Mouse (Mus musculus) kidney, postnatal 0 days (tissue): ENCODE data around the gene Lrrc43. TPM values are rescaled to one million over a fixed set of nuclear protein-coding genes. Genes with fewer than 3 reads are reported as not detected.

ENCODE experiments used
- ATAC-seq: fragments of 200-750 bp; cut with Nextera tagmentation; replicated peaks from 2 replicates; pipeline ENCODE4 v1.8.0; 2017; ENCODE audit warnings: low read depth, moderate number of reproducible peaks, moderate TSS enrichment, moderate library complexity; ENCODE audit not compliant: low FRiP score
- DNase-seq: peaks from one replicate; pipeline ENCODE4 v3.0.0-alpha.2; 2016; ENCODE audit warnings: low spot score
- H3K27ac ChIP-seq: fragments of 300-500 bp; sonication (generic); 2 replicates; pipeline ENCODE4 v1.5.1; 2014; ENCODE audit warnings: mild to moderate bottlenecking
- H3K27me3 ChIP-seq: fragments of 300-500 bp; sonication (generic); 2 replicates; pipeline ENCODE4 v1.6.1; 2014; ENCODE audit warnings: low read length, mixed read lengths; ENCODE audit not compliant: insufficient read depth
- H3K36me3 ChIP-seq: fragments of 300-500 bp; sonication (generic); 2 replicates; pipeline ENCODE4 v1.6.1; 2014; ENCODE audit warnings: low read length, mixed read lengths; ENCODE audit not compliant: insufficient read depth
- H3K4me1 ChIP-seq: fragments of 300-500 bp; sonication (generic); replicated peaks from 2 replicates; pipeline ENCODE4 v1.6.1; 2014; ENCODE audit warnings: antibody characterized with exemption, low read length, mixed read lengths; ENCODE audit not compliant: insufficient read depth
- H3K4me2 ChIP-seq: fragments of 300-500 bp; sonication (generic); 2 replicates; pipeline ENCODE4 v1.6.1; 2014; ENCODE audit warnings: mild to moderate bottlenecking, low read length, moderate library complexity, mixed read lengths
- H3K4me3 ChIP-seq: fragments of 300-500 bp; sonication (generic); replicated peaks from 2 replicates; pipeline ENCODE4 v1.5.1; 2014; ENCODE audit warnings: low read depth, low read length
- H3K9ac ChIP-seq: fragments of 300-500 bp; sonication (generic); 2 replicates; pipeline ENCODE4 v1.6.1; 2014; ENCODE audit warnings: low read depth, low read length
- H3K9me3 ChIP-seq: fragments of 300-500 bp; sonication (generic); replicated peaks from 2 replicates; pipeline ENCODE4 v1.6.1; 2016; ENCODE audit warnings: low read length, inconsistent platforms, mixed read lengths
- CTCF ChIP-seq: IDR thresholded peaks from 2 replicates; pipeline ENCODE4 v1.5.1; 2016; ENCODE audit warnings: antibody characterized with exemption, low read depth, mild to moderate bottlenecking, moderate library complexity
- WGBS: fragments of 180-500 bp; shearing (Covaris S2); extraction: QIAGEN DNeasy Blood & Tissue Kit; methylation state at CpG from one replicate; pipeline ENCODE4 v1.1.7; 2014; 5-methylcytosine and 5-hydroxymethylcytosine counted together
- microRNA-seq: library from miRNA; unstranded; fragments of <30 nt; microRNA quantifications from one replicate; pipeline ENCODE4, GENCODE M21; 2016
- polyA plus RNA-seq: library from polyadenylated mRNA; unstranded; fragments of >200 nt; fragmentation: Nextera tagmentation; extraction: Ambion mirVana; gene quantifications from 2 replicates; pipeline ENCODE4 v1.2.1, GENCODE M21; 2015

Gene Lrrc43
- polyA plus RNA-seq, 1 experiment from 2014 or later = not detected

DNA sequence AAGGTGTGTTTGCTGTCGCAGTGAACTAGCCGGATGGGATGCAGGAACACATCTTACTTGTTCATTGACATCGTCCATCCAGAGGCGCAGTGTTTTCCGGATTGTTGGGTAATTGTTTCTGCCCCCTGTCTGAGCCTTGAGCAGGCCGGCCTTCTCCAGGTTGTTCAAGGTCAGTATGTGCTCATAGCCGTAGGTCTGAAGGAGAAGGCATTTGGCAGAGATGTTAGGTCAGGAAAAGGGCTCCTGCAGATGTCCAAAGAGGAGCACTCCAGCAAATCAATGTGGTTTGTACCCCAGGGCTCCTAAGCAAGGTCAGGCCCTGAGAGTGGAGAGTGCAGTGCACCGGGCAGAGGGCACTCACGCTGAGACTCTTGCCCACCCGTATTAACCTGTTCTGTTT, 44.7 kb downstream of the Lrrc43 start:
- no peaks in the 10 kb centered on the region for H3K4me1 ChIP-seq
- ATAC-seq (no peak), DNase-seq (no peak)
- no peak overlapping the region for H3K9ac ChIP-seq
- no peak for TF ChIP-seq CTCF
- H3K9me3 ChIP-seq = no peaks in the 10 kb centered on the region
- no peak overlapping the region for H3K27ac ChIP-seq
- no peak overlapping the region for H3K4me3 ChIP-seq
- WGBS = 92% methylated on average over 10 of the region's 10 CpGs
- no peak overlapping the region for H3K4me2 ChIP-seq
- peaks cover 58% of the 10 kb centered on the region for H3K36me3 ChIP-seq
- H3K27me3 ChIP-seq = no peaks in the 10 kb centered on the region

DNA sequence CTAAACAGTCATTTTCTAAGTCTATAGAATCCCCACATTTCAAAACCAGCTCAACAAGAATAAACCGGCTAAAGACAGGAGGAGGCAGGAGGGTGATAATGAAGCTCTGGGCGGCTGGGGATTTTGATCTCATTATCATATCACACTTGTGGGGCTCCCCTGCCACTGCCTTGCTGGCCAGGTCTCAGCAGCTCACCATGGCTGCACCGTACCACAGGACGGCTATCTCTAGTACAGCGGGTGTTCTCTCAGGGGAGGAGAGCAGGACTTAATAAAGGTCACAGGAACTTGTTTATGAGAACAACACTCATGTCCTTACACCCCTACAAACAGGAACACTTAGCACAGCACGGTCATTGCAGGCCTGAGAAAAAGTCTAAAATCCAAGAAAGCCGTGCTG, 66.6 kb downstream of the Lrrc43 start:
- WGBS = 93% methylated on average over 7 of the region's 7 CpGs
- no peak for ATAC-seq
- H3K4me1 ChIP-seq = no peaks in the 10 kb centered on the region
- H3K9ac ChIP-seq = no peak overlapping the region
- no peaks in the 10 kb centered on the region for H3K27me3 ChIP-seq
- no peak for DNase-seq
- H3K27ac ChIP-seq = no peak overlapping the region
- H3K9me3 ChIP-seq = no peaks in the 10 kb centered on the region
- no peak overlapping the region for H3K4me3 ChIP-seq
- no peak overlapping the region for H3K4me2 ChIP-seq
- peaks cover 44% of the 10 kb centered on the region for H3K36me3 ChIP-seq
- TF ChIP-seq CTCF = no peak

DNA sequence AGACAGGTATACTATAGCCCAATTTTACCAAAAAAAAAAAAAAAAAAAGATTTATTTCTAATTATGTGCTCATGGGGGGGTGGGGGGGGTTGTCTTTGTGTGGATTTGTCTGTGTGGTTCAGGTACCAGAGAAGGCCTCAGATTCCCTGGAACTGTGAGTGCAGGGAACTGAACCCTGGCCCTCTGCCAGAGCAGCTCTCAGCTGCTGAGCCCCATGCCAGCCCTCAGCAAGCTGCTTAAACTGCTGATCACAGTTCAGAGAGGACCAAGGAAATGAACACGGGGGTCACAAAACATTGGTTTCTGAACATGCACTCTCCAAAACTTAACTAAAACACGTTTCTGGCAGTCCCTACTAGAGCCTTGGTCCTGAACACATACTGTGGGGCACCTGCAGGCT, 67.3 kb downstream of the Lrrc43 start:
- no peak for TF ChIP-seq CTCF
- Histone ChIP-seq H3K4me3 (no peak overlapping the region), H3K36me3 (peaks cover 46% of the 10 kb centered on the region), H3K9ac (no peak overlapping the region), H3K9me3 (no peaks in the 10 kb centered on the region), H3K27ac (no peak overlapping the region), H3K27me3 (no peaks in the 10 kb centered on the region), H3K4me2 (no peak overlapping the region), H3K4me1 (no peaks in the 10 kb centered on the region)
- 75% methylated on average over 2 of the region's 2 CpGs for WGBS
- ATAC-seq (no peak), DNase-seq (no peak)

Small RNA genes within 50 kb of the gene (microRNA-seq; reads per million reads assigned to microRNA genes)
- 0.60 reads per million for gene Mir7647

Other genes starting within 250 kb of the Lrrc43 start
- 1.6 and 1.8 TPM in 2 replicates for gene Wdr66, start 237.2 kb upstream of the Lrrc43 start, polyA plus RNA-seq
- gene Bcl7a, start 145.5 kb upstream of the Lrrc43 start, polyA plus RNA-seq = 27.4 and 29.9 TPM in 2 replicates
- 13.8 and 14.9 TPM in 2 replicates for gene Mlxip, start 94.5 kb upstream of the Lrrc43 start, polyA plus RNA-seq
- gene Il31, start 184 bp downstream of the Lrrc43 start, polyA plus RNA-seq = not detected in 2 replicates
- gene B3gnt4, start 21.2 kb downstream of the Lrrc43 start, polyA plus RNA-seq = 0.46 TPM in 1 of 2 replicates, not detected in the other
- 101 and 105 TPM in 2 replicates for gene Diablo, start 34.9 kb downstream of the Lrrc43 start, polyA plus RNA-seq
- gene Gm49027, start 36.2 kb downstream of the Lrrc43 start, polyA plus RNA-seq = 0.34 TPM in 1 of 2 replicates, not detected in the other
- gene Vps33a, start 83.7 kb downstream of the Lrrc43 start, polyA plus RNA-seq = 23.4 and 25.0 TPM in 2 replicates
- gene Clip1, start 195.3 kb downstream of the Lrrc43 start, polyA plus RNA-seq = 21.6 and 26.8 TPM in 2 replicates
- 59.1 and 63.8 TPM in 2 replicates for gene Zcchc8, start 231.8 kb downstream of the Lrrc43 start, polyA plus RNA-seq